Comparison of ENCODE assay signal across 13 mouse cellular contexts in genomic region chr7:25434654-25435545, GRCm38 (mm10). TPM values are rescaled to one million over a fixed set of nuclear protein-coding genes. Genes with fewer than 3 reads are reported as not detected.
A peak's percentile ranks its signal among the peaks of the same experiment; 100 is the strongest.
DNase-seq lines count a peak whose midpoint lies in the region; ATAC-seq and TF ChIP-seq lines count a peak whose summit lies in the region.
"Had no signal": no experiment of that assay in that cellular context is flagged by ENCODE, and none has a peak within 500 bp of the region (broad histone marks: within the 10 kb centered on the region; RNA-seq: fewer than 3 reads in every experiment).

No protein-coding gene starts in this region.

- H3K9me3 ChIP-seq in liver, embryonic 16.5 days (replicated peaks; ENCODE audit: control insufficient read depth, low read length): no peaks in the 10 kb centered on the region
- H3K9me3 ChIP-seq in lung, embryonic 14.5 days (ENCODE audit: low read depth, low read length): no peaks in the 10 kb centered on the region
- no peaks in the 10 kb centered on the region for H3K9me3 ChIP-seq in stomach, embryonic 16.5 days (replicated peaks; ENCODE audit: control insufficient read depth, low read length)

- no peak overlapping the region for H3K4me3 ChIP-seq in liver, embryonic 16.5 days (ENCODE audit: low read depth, low read length)
- no peak overlapping the region for H3K4me3 ChIP-seq in lung, embryonic 14.5 days (ENCODE audit: low read depth, low read length)
- no peak overlapping the region for H3K4me3 ChIP-seq in stomach, embryonic 16.5 days (replicated peaks; ENCODE audit: low read length)
- H3K4me3 ChIP-seq: myocyte had no signal

- WGBS in liver, embryonic 16.5 days (ENCODE audit: insufficient replicate concordance): 75% methylated on average over 10 of the region's 10 CpGs
- whole genome bisulfite sequencing in lung, embryonic 14.5 days: 86% methylated on average over 10 of the region's 10 CpGs
- WGBS in stomach, embryonic 16.5 days: 82% methylated on average over 10 of the region's 10 CpGs

- no peak for TF ChIP-seq CTCF in lung, embryonic 14.5 days (IDR thresholded peaks at IDR 0.05; ENCODE audit: low read depth)

- no peaks in the 10 kb centered on the region for H3K36me3 ChIP-seq in liver, embryonic 16.5 days (ENCODE audit: control insufficient read depth, insufficient read depth)
- no peaks in the 10 kb centered on the region for H3K36me3 ChIP-seq in lung, embryonic 14.5 days (ENCODE audit: insufficient read depth)
- no peaks in the 10 kb centered on the region for H3K36me3 ChIP-seq in stomach, embryonic 16.5 days (ENCODE audit: control insufficient read depth, insufficient read depth, low read length)

- no peak overlapping the region for H3K4me2 ChIP-seq in liver, embryonic 16.5 days (ENCODE audit: low read depth, low read length)
- H3K4me2 ChIP-seq in lung, embryonic 14.5 days: no peak overlapping the region
- H3K4me2 ChIP-seq in stomach, embryonic 16.5 days (ENCODE audit: low read depth, low read length): no peak overlapping the region

- no peak overlapping the region for H3K9ac ChIP-seq in liver, embryonic 16.5 days (ENCODE audit: low read depth, low read length)
- no peak overlapping the region for H3K9ac ChIP-seq in lung, embryonic 14.5 days
- H3K9ac ChIP-seq in stomach, embryonic 16.5 days (ENCODE audit: low read length): no peak overlapping the region

- ATAC-seq in liver, embryonic 16.5 days (ENCODE audit: low read depth): no peak
- no peak for ATAC-seq in lung, embryonic 14.5 days (ENCODE audit: insufficient read depth)
- ATAC-seq in stomach, embryonic 16.5 days (ENCODE audit: insufficient read depth, low FRiP score): no peak
- ATAC-seq in activated CD4-positive, CD25-positive, alpha-beta regulatory T cell, adult 4 months: no peak

- peak overlapping the region; percentile 38 for H3K27ac ChIP-seq in liver, embryonic 16.5 days (ENCODE audit: low read length)
- H3K27ac ChIP-seq in lung, embryonic 14.5 days (ENCODE audit: low read depth): peak overlapping the region; percentile 39; the same call in 1 of the 2 replicates
- H3K27ac ChIP-seq in stomach, embryonic 16.5 days (ENCODE audit: low read length): peak overlapping the region; percentile 85

- peak; percentile 95 for DNase-seq in heart, adult 11 months
- DNase-seq in heart, postnatal 4 days: no peak
- DNase-seq in liver: no peak
- no peak for DNase-seq in lung, embryonic 14.5 days
- DNase-seq in right cerebral cortex, postnatal 25 days: no peak
- DNase-seq: heart, postnatal 14 days had no signal

- H3K27me3 ChIP-seq in liver, embryonic 16.5 days (ENCODE audit: control insufficient read depth, insufficient read depth, low read depth, low read length): no peaks in the 10 kb centered on the region
- H3K27me3 ChIP-seq in lung, embryonic 14.5 days (ENCODE audit: insufficient read depth, low read length): no peaks in the 10 kb centered on the region
- no peaks in the 10 kb centered on the region for H3K27me3 ChIP-seq in stomach, embryonic 16.5 days (ENCODE audit: control insufficient read depth, insufficient read depth, low read length)

- peaks cover under 1% of the 10 kb centered on the region; the same call in 1 of the 2 replicates for H3K4me1 ChIP-seq in liver, embryonic 16.5 days (ENCODE audit: control insufficient read depth, low read depth, low read length)
- no peaks in the 10 kb centered on the region for H3K4me1 ChIP-seq in lung, embryonic 14.5 days (ENCODE audit: insufficient read depth)
- H3K4me1 ChIP-seq in stomach, embryonic 16.5 days (ENCODE audit: control insufficient read depth, insufficient read depth, low read length): peaks cover 21% of the 10 kb centered on the region

RNA-seq across cellular contexts. Expression of gene Cxcl17, which starts 22.2 kb away (rescaled TPM):
- not detected for total RNA-seq in heart, postnatal 4 days (2021)
- 0.15 TPM in 1 of 2 replicates, not detected in the other for polyA plus RNA-seq in liver, embryonic 16.5 days (2015; fragmentation: Nextera tagmentation; extraction: Ambion mirVana)
- not detected in 2 replicates for polyA plus RNA-seq in lung, embryonic 14.5 days (2014; fragmentation: Nextera tagmentation; extraction: Ambion mirVana)
- polyA plus RNA-seq in stomach, embryonic 16.5 days (2015; fragmentation: Nextera tagmentation; extraction: Ambion mirVana): 0.61 and 0.64 TPM in 2 replicates
- not detected for polyA plus RNA-seq in activated CD4-positive, CD25-positive, alpha-beta regulatory T cell, adult 4 months (2017; shearing (Covaris generic))
- total RNA-seq: adrenal gland, adult 18-20 months; gastrocnemius, adult 8-10 months; heart, postnatal 14 days; left cerebral cortex, postnatal 36 days had no signal

RNA-seq across cellular contexts. Expression of gene Lipe, which starts 36.4 kb away (rescaled TPM):
- 10 to 100 TPM; 20.8 to 22.6 TPM for total RNA-seq in heart, postnatal 4 days (2021)
- 3.4 and 3.8 TPM in 2 replicates for polyA plus RNA-seq in liver, embryonic 16.5 days (2015; fragmentation: Nextera tagmentation; extraction: Ambion mirVana)
- polyA plus RNA-seq in lung, embryonic 14.5 days (2014; fragmentation: Nextera tagmentation; extraction: Ambion mirVana): 3.8 and 4.0 TPM in 2 replicates
- polyA plus RNA-seq in stomach, embryonic 16.5 days (2015; fragmentation: Nextera tagmentation; extraction: Ambion mirVana): 10.6 and 10.9 TPM in 2 replicates
- 10 to 100 TPM in 1 of 2 experiments, 1 to 10 TPM in 1; 8.5 to 10.7 TPM for polyA plus RNA-seq in activated CD4-positive, CD25-positive, alpha-beta regulatory T cell, adult 4 months (2017; shearing (Covaris generic))

RNA-seq across cellular contexts. Expression of gene Ceacam1, which starts 42.5 kb away (rescaled TPM):
- 1 to 10 TPM; 9.1 to 9.7 TPM for total RNA-seq in heart, postnatal 4 days (2021)
- 15.0 and 19.6 TPM in 2 replicates for polyA plus RNA-seq in liver, embryonic 16.5 days (2015; fragmentation: Nextera tagmentation; extraction: Ambion mirVana)
- polyA plus RNA-seq in lung, embryonic 14.5 days (2014; fragmentation: Nextera tagmentation; extraction: Ambion mirVana): 2.3 and 2.7 TPM in 2 replicates
- polyA plus RNA-seq in stomach, embryonic 16.5 days (2015; fragmentation: Nextera tagmentation; extraction: Ambion mirVana): 98.3 and 139 TPM in 2 replicates
- under 1 TPM in 1 of 2 experiments, not detected in 1; 0.33 TPM for polyA plus RNA-seq in activated CD4-positive, CD25-positive, alpha-beta regulatory T cell, adult 4 months (2017; shearing (Covaris generic))
- polyA plus RNA-seq: myocyte had no signal
